Mouse (Mus musculus) heart, postnatal 36 days (tissue): ENCODE data around the gene Tgm2. TPM values are rescaled to one million over a fixed set of nuclear protein-coding genes. Genes with fewer than 3 reads are reported as not detected.

Source experiments
- DNase-seq, 2 experiments: peaks; one replicate each; pipeline ENCODE4 v3.0.0; 2021 to 2022
- intact Hi-C: fragments of 180-260 bp; cut with DNase I; formaldehyde crosslinking; loops from one replicate; pipeline ENCODE4 v1.15.1; 2025
- total RNA-seq, 2 experiments: library from RNA; stranded (reverse); gene quantifications; 2 replicates each; pipeline ENCODE4 v1.2.3; 2021

Gene Tgm2
- total RNA-seq, 2 experiments from 2014 or later: 237 to 310 TPM

DNA sequence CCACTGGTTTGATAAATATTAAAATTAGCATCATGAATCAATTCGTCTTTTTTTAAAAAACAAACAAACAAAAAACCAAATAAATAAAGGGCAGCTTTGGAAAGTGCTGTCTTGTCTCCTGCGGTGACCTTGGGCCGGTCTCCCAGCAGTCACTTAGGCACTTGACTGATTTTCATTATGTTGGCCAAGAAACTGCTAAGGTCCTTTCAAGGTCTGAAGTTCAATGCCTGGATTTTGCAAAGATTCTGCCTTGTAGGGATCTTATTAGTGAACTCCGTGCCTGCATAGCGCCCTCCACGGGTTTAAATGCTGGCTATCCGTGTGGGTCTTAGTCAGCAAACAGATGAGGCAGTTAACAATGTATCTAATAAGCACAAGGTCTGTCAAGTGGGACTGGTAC lies 67.3 kb downstream of the Tgm2 start:
- DNase-seq: no peak
- intact Hi-C loops: no loop called here

DNA sequence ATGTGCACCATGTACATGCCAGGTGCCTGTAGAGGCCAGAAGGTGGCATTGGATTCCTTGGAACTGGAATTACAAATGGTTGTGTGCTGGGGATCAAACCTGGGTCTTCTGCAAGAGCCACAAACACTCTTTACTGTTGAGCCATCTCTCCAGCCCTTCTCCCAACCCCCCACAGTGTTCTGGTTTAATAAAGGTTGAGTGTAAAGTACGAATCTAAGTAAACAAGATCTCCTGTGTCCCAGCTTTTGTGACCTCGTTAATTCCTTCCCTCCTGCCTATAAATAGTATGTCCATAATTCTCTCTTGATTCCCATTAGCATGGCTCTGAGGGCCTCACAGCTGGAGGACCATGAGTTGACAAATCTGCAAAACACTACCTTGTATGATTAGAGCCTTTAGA lies 68.3 kb downstream of the Tgm2 start:
- intact Hi-C loops: no loop called here
- DNase-seq: no peak

DNA sequence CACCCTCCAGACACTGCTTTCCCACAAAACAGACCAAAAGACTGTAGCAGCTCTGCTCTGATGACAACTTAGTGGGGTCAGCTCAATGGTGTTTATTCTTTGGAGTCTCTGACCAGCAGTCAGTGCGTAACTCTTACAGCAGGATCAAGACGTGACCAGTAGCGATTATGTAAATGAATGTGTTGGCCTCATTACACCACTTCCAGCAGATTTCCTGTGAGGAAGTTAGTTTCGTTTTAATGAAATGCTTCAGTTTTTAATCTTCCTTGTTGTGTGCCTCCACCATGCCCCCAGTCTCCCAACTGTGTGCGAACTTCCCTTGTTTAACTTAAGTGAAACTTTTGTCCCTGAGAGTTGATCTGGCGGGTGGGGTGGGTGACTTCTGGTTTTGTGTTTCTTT lies 69.5 kb downstream of the Tgm2 start:
- no peak for DNase-seq
- intact Hi-C loops: no loop called here

DNA sequence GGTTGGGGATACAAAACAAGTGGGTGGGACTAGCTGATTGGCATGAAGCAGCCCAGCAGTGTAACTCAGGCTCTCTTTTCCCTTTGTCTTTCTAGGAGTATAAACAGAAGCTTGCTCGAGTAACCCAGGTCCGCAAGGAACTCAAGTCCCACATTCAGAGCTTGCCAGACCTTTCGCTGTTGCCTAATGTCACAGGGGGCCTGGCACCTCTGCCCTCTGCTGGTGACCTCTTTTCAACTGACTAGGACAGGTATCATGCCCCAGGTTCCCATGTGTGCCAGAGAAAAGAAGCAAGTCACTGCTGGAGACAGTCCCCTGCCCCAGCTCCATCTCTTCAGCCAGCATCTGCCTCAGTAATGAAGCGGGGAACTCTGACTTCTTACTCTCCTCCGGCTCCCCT lies 71.4 kb downstream of the Tgm2 start:
- intact Hi-C loops: no loop called here
- DNase-seq: no peak

DNA sequence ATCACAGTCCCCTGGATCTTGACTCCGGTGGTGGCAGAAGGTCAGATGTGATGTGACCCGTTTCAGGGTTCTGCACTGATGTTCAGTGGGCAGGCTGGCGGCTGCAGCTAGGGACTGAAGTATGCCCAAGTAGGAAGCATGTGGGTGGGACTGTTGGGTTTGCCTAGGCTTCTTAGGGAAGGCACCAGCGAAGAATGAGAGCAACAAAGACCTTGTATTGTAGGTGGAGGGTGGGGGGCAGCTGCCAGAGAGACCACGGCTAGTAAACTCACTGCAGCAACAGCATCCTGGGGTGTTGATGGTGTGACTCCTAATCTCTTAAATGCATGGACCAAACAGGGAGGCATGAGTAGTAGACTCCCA lies 74.6 kb downstream of the Tgm2 start:
- intact Hi-C loops: no loop called here
- no peak for DNase-seq

DNA sequence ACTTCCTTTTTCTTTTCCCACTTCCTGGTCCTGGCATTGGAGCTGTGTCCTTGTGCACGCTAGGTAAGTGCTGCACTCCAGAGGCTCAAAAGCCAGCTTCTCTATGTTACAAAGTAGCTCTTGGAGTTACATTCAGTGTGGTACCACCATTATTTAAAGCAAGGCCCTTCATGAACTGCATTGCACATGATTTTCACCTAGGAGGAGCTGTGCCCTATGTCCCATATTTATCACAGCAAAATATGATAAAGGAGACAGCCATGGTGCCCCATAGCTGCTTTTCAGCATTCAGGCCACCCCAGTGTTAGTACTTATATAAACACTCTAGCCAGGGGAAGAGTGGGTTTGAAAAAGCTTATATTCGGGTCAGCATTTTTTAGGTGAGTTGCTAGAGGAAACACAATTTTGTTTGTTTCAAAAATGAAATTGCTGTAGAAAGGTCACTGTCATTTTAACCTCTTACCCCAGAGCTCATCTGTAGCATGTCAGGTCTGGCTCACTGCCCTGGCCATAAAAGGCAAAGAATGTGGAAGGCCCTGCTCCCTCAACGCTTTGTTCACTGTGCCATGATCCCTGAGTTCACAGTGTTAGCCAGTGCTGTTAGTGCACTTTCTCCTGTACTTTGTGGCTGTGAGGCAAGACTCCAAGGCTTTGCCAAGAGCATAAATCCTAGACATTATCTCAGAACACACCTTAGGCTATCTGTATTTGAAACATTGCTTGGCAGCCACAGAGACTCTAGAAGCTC lies 75.2 kb downstream of the Tgm2 start:
- DNase-seq: no peak
- intact Hi-C loops: no loop called here

DNA sequence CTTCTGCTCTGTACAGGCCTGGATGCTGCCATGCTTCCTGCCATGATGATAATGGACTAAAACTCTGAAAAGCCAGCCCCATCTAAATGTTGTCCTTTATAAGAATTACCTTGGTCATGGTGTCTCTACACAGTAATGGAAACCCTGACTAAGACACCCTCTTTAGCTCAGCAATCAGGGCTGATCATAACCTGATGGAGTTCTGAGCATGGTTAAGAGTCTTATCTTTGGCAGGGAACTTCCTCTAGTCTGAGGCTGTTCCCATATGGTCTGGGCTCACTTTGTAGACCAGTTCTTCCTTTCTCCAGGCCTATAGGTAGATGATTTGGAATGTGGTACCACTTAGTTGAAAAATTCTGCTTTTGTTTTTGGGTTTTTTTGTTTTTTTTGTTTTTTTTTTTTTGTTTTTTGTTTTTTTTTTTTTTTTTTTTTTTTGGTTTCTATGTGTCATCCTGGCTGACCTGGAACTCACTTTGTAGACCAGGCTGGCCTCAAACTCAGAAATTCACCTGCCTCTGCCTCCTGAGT lies 77.7 kb downstream of the Tgm2 start:
- DNase-seq: no peak
- intact Hi-C loops: no loop called here

DNA sequence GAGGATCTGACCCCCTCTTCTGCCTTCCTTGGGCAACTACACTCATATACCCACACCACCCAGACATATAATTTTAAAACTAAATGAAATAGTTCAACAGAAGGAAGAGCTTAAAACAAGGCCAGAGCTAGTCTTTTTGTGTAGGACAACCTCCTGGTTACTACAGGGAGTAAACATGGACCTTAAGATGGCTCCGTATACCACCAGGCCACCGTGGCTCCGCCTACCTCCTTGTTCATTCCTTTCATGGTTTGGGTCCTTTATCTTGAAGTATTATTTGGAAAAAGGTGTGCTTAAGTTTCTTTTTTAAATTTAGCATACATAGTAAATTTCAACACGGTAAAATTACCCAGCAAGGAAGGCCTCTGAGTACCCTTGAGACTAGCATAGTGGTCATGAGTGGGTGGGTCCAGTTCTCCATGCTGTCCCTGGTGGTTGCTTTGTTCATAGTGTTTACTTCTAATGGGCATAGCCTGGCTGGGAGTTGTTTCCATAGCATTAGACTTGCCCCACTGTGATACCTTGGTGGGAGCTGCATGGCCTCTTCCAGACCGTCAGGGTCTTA lies 78.9 kb downstream of the Tgm2 start:
- DNase-seq: no peak
- intact Hi-C loops: no loop called here

DNA sequence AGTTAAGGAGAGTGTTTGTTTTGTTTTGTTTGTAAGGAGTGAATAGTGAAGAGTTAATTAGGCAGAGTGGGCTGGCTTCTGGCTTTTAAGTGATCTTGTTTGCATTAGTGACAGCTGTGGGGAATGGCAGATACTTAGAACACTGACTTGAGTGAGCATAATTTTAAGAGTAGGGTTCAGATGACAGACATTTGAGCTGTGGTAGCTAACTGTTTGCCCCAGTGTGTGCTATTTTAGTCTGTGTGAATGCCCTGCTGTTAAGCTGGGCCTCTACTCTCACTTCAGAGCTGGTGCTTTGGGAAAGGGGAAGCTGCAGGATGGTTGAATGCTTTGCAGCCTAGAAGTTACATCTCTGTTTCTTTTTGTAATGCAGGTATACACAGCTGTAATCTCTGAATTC lies 79.8 kb downstream of the Tgm2 start:
- intact Hi-C loops: loop anchor here (1.0 kb wide), 1 partner anchor 80 kb away; the partner anchor contains the start of gene Tgm2
- DNase-seq: no peak

Other genes starting within 250 kb of the Tgm2 start
- under 1 TPM; 0.22 to 0.24 TPM for gene Vstm2l, start 231.8 kb downstream of the Tgm2 start, total RNA-seq
- 10 to 100 TPM; 22.8 to 22.9 TPM for gene Tti1, start 118.0 kb downstream of the Tgm2 start, total RNA-seq
- 10 to 100 TPM; 28.3 to 37.7 TPM for gene Rprd1b, start 117.9 kb downstream of the Tgm2 start, total RNA-seq
- 1 to 10 TPM; 5.6 to 6.2 TPM for gene D630003M21Rik, start 82.8 kb upstream of the Tgm2 start, total RNA-seq
- not detected for gene Bpi, start 111.7 kb upstream of the Tgm2 start, total RNA-seq
- 1 to 10 TPM; 6.8 to 7.2 TPM for gene Lbp, start 160.1 kb upstream of the Tgm2 start, total RNA-seq
- not detected for gene Snhg11, start 229.2 kb upstream of the Tgm2 start, total RNA-seq